In genomic region chr7:110823995-110824953, GRCm38 (mm10) we compare ENCODE assay signal across 17 mouse cellular contexts. TPM values are rescaled to one million over a fixed set of nuclear protein-coding genes. Genes with fewer than 3 reads are reported as not detected.
DNase-seq lines count a peak whose midpoint lies in the region; ATAC-seq and TF ChIP-seq lines count a peak whose summit lies in the region.
"Had no signal": no experiment of that assay in that cellular context is flagged by ENCODE, and none has a peak within 500 bp of the region (broad histone marks: within the 10 kb centered on the region; RNA-seq: fewer than 3 reads in every experiment).

No protein-coding gene starts in this region.

- H3K4me3 ChIP-seq in bone marrow, adult 2 months (replicated peaks; ENCODE audit: control insufficient read depth, low read depth, low read length), result no peak overlapping the region
- H3K4me3 ChIP-seq in neural tube, embryonic 15.5 days (replicated peaks), result no peak overlapping the region
- H3K4me3 ChIP-seq: forebrain, embryonic 13.5 days; midbrain, embryonic 15.5 days had no signal

- TF ChIP-seq CTCF in bone marrow, adult 2 months (IDR thresholded peaks at IDR 0.05; ENCODE audit: control insufficient read depth, insufficient read depth, low read length), result no peak

- no peaks in the 10 kb centered on the region for H3K9me3 ChIP-seq in neural tube, embryonic 15.5 days (replicated peaks)
- H3K9me3 ChIP-seq: forebrain, embryonic 13.5 days; midbrain, embryonic 15.5 days had no signal

- ATAC-seq in megakaryocyte, adult 5-6 weeks (ENCODE audit: poor library complexity, severe bottlenecking), result peak; percentile 76
- ATAC-seq in neural tube, embryonic 15.5 days (ENCODE audit: low FRiP score), result no peak
- ATAC-seq: CD4-positive, CD25-positive, alpha-beta regulatory T cell, adult 4 months; forebrain, embryonic 13.5 days; midbrain, embryonic 15.5 days had no signal

- H3K4me2 ChIP-seq in neural tube, embryonic 15.5 days, result no peak overlapping the region
- H3K4me2 ChIP-seq: forebrain, embryonic 13.5 days; midbrain, embryonic 15.5 days had no signal

- H3K9ac ChIP-seq in neural tube, embryonic 15.5 days (replicated peaks), result no peak overlapping the region
- H3K9ac ChIP-seq: forebrain, embryonic 13.5 days; midbrain, embryonic 15.5 days had no signal

- intact Hi-C loops in gastrocnemius, postnatal 36 days (cut with DNase I), result no loop called here

- H3K36me3 ChIP-seq in neural tube, embryonic 15.5 days, result peaks cover 27% of the 10 kb centered on the region

- H3K27me3 ChIP-seq in neural tube, embryonic 15.5 days (replicated peaks), result no peaks in the 10 kb centered on the region
- H3K27me3 ChIP-seq: forebrain, embryonic 13.5 days; midbrain, embryonic 15.5 days had no signal

- peaks cover 7% of the 10 kb centered on the region for H3K4me1 ChIP-seq in bone marrow, adult 2 months (ENCODE audit: control insufficient read depth, insufficient read depth, low read length)
- peaks cover 14% of the 10 kb centered on the region; the same call in 1 of the 2 replicates for H3K4me1 ChIP-seq in neural tube, embryonic 15.5 days
- H3K4me1 ChIP-seq: forebrain, embryonic 13.5 days; midbrain, embryonic 15.5 days had no signal

- WGBS in bone marrow, adult 2 months, result 21% methylated on average over 8 of the region's 8 CpGs
- 76% methylated on average over 8 of the region's 8 CpGs for WGBS in neural tube, embryonic 15.5 days

- DNase-seq in heart, adult 11 months, result peak; percentile 93
- DNase-seq in heart, adult 9 months (ENCODE audit: low spot score in 2 of 2), result no peak
- peak; percentile 60 for DNase-seq in 3134 (ENCODE audit: extremely low read depth, insufficient read length, low spot score)
- DNase-seq in cerebellum, postnatal 25 days, result no peak
- DNase-seq in gastrocnemius, postnatal 36 days, result no peak
- DNase-seq: cerebellum, adult 9-10 months; gastrocnemius, postnatal 14 days; heart, postnatal 4 days; kidney, adult 11 months; kidney, postnatal 4 days; lung, adult 2 months had no signal

- no peak for TF ChIP-seq POLR2A in bone marrow, adult 2 months (IDR thresholded peaks at IDR 0.05; ENCODE audit: borderline replicate concordance, control insufficient read depth, low read depth, low read length)

- peak overlapping the region; percentile 76 for H3K27ac ChIP-seq in bone marrow, adult 2 months (ENCODE audit: control insufficient read depth, insufficient read depth, low read depth, low read length, poor library complexity)
- no peak overlapping the region for H3K27ac ChIP-seq in neural tube, embryonic 15.5 days (replicated peaks)
- H3K27ac ChIP-seq: forebrain, embryonic 13.5 days; midbrain, embryonic 15.5 days had no signal

RNA-seq across cellular contexts. Expression of gene Rnf141, which starts 20.0 kb away (rescaled TPM):
- polyA plus RNA-seq in bone marrow, adult 2 months (2011; ENCODE audit: insufficient read depth, insufficient read length, low replicate concordance, missing spikeins), result 24.6 and 29.9 TPM in 2 replicates
- total RNA-seq in megakaryocyte, adult 5-6 weeks (2015), result 31.6 and 36.3 TPM in 2 replicates
- 28.7 and 39.0 TPM in 2 replicates for total RNA-seq in megakaryocyte, adult 5-6 weeks (2017)
- 35.2 and 35.8 TPM in 2 replicates for polyA plus RNA-seq in neural tube, embryonic 15.5 days (2015; fragmentation: Nextera tagmentation; extraction: Ambion mirVana)
- total RNA-seq in gastrocnemius, postnatal 36 days (2021), result 10 to 100 TPM; 17.6 to 20.4 TPM

RNA-seq across cellular contexts. Expression of gene Lyve1, which starts 38.8 kb away (rescaled TPM):
- polyA plus RNA-seq in bone marrow, adult 2 months (2011; ENCODE audit: insufficient read depth, insufficient read length, low replicate concordance, missing spikeins), result 4.1 TPM in 1 of 2 replicates, not detected in the other
- total RNA-seq in megakaryocyte, adult 5-6 weeks (2015), result 1.1 and 1.2 TPM in 2 replicates
- 0.92 and 0.98 TPM in 2 replicates for total RNA-seq in megakaryocyte, adult 5-6 weeks (2017)
- 5.7 and 6.7 TPM in 2 replicates for polyA plus RNA-seq in neural tube, embryonic 15.5 days (2015; fragmentation: Nextera tagmentation; extraction: Ambion mirVana)
- total RNA-seq in gastrocnemius, postnatal 36 days (2021), result 1 to 10 TPM; 4.5 to 8.0 TPM
- polyA plus RNA-seq: CD4-positive, CD25-positive, alpha-beta regulatory T cell, adult 4 months had no signal

RNA-seq across cellular contexts. Expression of gene Ampd3, which starts 56.3 kb away (rescaled TPM):
- 25.5 and 36.5 TPM in 2 replicates for polyA plus RNA-seq in bone marrow, adult 2 months (2011; ENCODE audit: insufficient read depth, insufficient read length, low replicate concordance, missing spikeins)
- total RNA-seq in megakaryocyte, adult 5-6 weeks (2015), result 68.0 and 76.8 TPM in 2 replicates
- 32.6 and 46.5 TPM in 2 replicates for total RNA-seq in megakaryocyte, adult 5-6 weeks (2017)
- 12.0 and 12.6 TPM in 2 replicates for polyA plus RNA-seq in neural tube, embryonic 15.5 days (2015; fragmentation: Nextera tagmentation; extraction: Ambion mirVana)
- total RNA-seq in gastrocnemius, postnatal 36 days (2021), result 1 to 10 TPM; 6.0 to 9.8 TPM

Comparison
In these comparisons a context has a peak if more than half of its experiments do, and no peak if none do; other contexts are left out.
1. DNase-seq: peak in heart, adult 11 months (single experiment) and 3134 (single experiment); none in heart, adult 9 months (0 of 2), cerebellum, postnatal 25 days (0 of 2) and gastrocnemius, postnatal 36 days (0 of 2).